Mouse (Mus musculus) ES-Bruce4 (cell line): ENCODE results near the gene Akap2.

Source experiments
- EP300 ChIP-seq: IDR thresholded peaks from 2 replicates; pipeline ENCODE4 v1.6.1; 2011; ENCODE audit warnings: low read depth, low read length; ENCODE audit not compliant: insufficient read depth
- POLR2A ChIP-seq: IDR thresholded peaks from one replicate; pipeline ENCODE4 v1.8.1; 2011; ENCODE audit warnings: low read length; ENCODE audit not compliant: insufficient read depth

GRCm38 (mm10) chr4:57892001-57892586, 174.6 kb downstream of the Akap2 start:
- TF ChIP-seq POLR2A (no peak), EP300 (no peak)
